Mouse (Mus musculus): ENCODE results near the gene Usp42.

The Usp42 gene

GRCm38 (mm10) chr5:143690392-143690791 is 41.7 kb downstream of the Usp42 start:
- peak; percentile 63 for DNase-seq (ENCODE audit: low read depth, low spot score)

DNA sequence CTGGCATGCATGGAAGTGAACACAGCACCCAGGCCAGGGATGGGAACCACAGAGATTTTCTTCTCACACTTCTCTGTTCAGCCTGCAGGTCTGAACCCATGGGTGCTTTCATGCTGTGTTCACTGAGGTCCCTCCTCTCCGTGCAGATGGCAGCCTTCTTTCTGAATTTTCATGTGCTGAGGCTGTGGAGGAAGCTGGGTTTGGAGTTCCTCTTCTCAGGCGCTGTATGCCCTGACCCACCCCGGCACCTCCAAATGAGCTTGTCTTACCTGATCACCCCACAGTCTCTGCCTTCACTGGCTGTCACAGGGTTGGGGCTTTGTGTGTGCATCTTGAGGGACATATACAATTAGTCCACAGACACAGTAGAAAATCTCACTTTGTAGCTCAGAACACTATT is 44.5 kb downstream of the Usp42 start:
- no peak for DNase-seq (ENCODE audit: low read depth, low spot score)

GRCm38 (mm10) chr5:143686456-143686855 is 45.6 kb downstream of the Usp42 start:
- peak; percentile 46 for DNase-seq (ENCODE audit: low read depth, low spot score)

DNA sequence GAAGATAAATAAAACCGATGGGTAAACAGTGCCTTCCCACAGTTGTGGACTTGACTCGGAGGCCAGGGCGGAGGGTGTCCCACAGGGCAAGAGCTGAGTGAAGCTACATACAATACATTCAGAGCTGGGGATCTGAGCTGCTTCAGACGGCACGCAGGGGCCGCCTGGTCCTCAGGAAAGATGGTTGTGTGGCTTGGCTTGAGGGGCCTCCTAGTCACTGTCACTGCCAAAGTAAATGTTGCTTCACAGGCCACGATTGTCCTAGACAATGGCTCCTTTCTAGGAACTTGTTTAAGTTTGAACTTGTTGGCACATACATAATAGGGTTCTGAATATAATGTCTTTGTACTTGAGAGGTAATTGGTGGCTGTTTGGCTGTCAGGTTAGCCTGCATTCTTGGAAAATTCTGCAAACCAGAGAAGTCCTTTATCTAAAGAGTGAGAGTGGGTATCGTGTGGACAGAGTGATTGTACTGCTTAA is 47.1 kb downstream of the Usp42 start:
- no peak for DNase-seq (ENCODE audit: low read depth, low spot score)

DNA sequence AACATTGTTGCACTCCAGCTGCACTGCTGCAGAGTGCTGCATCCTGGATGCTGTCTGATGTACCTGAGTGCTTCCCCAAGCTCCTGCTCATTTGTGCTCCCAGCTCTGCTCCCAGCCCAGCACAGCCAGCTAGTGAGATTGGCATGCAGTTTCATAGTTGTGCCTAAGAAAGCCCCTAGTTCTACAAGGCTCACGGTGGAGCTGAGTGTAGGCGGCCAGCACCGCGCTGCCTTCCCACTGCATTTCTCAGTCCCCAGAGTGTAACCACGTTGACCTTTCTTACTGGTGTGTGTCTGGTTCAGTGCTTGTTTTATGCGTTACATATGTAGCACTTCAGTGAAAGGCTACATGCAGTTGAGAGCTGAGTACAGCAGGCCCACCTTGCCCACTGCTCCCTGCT is 48.4 kb downstream of the Usp42 start:
- DNase-seq (ENCODE audit: low read depth, low spot score) = no peak

GRCm38 (mm10) chr5:143679654-143680053 is 52.4 kb downstream of the Usp42 start:
- DNase-seq (ENCODE audit: low read depth, low spot score) = no peak

GRCm38 (mm10) chr5:143678634-143679271 is 53.3 kb downstream of the Usp42 start:
- no peak for DNase-seq (ENCODE audit: low read depth, low spot score)

- no peak for DNase-seq (ENCODE audit: low read depth, low spot score)
Measured at GRCm38 (mm10) chr5:143677363-143677762, 54.7 kb downstream of the Usp42 start.

GRCm38 (mm10) chr5:143676218-143676985 is 55.7 kb downstream of the Usp42 start:
- DNase-seq (ENCODE audit: low read depth, low spot score) = no peak

DNA sequence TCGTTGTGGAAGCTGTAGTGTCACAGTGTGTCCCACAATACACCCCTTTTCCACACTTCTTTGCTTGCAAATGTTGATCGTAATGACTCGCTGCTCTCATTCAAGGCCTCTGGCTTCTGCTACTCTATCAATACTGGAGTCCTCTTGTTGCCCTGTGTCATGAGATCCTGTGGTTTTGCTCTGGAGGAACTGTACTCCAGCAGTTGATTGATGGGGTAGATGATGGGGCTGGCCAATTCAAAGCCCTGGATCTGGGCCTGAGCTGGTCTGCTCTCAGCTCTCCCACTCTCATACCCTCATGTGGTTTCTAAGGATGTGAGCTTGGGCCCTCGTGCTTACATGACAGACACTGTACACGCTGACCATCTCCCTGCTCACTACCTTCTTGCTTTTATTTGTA is 57.5 kb downstream of the Usp42 start:
- no peak for DNase-seq (ENCODE audit: low read depth, low spot score)

DNA sequence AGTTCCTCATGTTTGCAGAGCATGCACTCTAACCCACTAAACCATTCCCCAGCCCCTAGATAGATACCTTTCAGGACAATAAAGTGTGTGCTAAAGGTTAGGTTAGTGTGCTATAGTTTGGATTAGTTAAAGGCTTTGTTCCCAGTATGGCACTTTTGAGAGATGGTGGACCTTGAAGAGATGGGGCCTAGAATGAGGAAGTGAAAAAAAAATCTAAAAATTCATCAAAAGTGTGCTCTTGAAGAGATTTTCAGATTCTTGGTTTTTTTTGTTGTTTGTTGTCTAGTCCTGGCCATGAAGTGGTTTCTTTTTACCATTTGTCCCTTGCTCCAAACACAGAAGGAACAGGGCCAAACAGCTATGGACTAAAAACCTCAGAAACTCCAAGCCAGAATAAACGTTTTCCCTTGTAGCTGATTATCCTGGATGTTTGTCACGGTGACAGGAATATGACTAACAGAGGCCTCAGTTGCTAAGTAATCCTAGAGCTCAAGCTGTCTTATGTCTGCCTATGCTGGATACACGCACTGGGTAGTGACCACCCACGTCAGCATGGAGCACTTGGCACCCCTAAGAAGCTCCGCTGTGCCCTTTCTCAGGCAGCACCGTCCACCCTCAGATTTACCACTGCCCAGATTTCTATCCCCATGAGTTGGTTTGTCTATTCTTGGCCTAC is 61.2 kb downstream of the Usp42 start:
- DNase-seq (ENCODE audit: low read depth, low spot score) = peak; percentile 72

DNA sequence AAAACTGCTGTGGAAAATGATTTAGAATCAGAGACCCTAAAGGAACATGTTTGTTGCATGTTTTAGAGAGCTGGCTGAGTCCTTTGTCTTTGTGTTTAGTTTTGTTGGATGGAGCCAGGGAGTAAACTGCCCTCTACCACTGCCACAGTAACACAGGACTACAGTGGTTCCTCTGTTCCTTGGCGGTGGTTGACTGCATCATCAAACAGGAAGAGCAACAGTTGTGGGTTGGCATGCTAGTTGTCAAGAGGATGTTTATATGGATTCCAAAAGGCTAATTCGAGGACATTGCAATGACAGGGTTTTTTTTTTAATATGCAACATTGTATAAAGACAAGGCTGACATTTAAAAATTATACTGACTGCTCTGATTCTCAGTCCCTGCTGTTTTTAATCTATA is 62.2 kb downstream of the Usp42 start:
- no peak for DNase-seq (ENCODE audit: low read depth, low spot score)

- DNase-seq (ENCODE audit: low read depth, low spot score) = no peak
Measured at GRCm38 (mm10) chr5:143669393-143669792, 62.7 kb downstream of the Usp42 start.

DNA sequence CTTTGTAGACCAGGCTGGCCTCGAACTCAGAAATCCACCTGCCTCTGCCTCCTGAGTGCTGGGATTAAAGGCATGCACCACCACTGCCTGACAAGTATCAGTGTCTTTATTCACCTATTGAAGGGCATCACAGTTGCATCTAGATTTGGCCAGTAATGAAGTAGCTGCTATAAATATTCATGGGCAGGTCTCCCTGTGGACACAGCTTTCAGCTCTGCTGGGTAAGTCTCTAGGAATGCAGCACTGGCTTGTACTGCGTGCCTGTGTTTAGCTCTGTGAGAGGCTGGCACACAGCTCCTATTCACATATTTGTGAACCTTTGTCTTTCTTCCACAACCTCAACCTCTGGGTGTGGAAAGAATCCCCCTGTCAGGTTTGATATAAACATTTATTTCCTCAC is 63.2 kb downstream of the Usp42 start:
- DNase-seq (ENCODE audit: low read depth, low spot score) = no peak

- DNase-seq (ENCODE audit: low read depth, low spot score) = no peak
Measured at GRCm38 (mm10) chr5:143666015-143666414, 66.1 kb downstream of the Usp42 start.

- DNase-seq (ENCODE audit: low read depth, low spot score) = no peak
Measured at GRCm38 (mm10) chr5:143665561-143665960, 66.5 kb downstream of the Usp42 start.

DNA sequence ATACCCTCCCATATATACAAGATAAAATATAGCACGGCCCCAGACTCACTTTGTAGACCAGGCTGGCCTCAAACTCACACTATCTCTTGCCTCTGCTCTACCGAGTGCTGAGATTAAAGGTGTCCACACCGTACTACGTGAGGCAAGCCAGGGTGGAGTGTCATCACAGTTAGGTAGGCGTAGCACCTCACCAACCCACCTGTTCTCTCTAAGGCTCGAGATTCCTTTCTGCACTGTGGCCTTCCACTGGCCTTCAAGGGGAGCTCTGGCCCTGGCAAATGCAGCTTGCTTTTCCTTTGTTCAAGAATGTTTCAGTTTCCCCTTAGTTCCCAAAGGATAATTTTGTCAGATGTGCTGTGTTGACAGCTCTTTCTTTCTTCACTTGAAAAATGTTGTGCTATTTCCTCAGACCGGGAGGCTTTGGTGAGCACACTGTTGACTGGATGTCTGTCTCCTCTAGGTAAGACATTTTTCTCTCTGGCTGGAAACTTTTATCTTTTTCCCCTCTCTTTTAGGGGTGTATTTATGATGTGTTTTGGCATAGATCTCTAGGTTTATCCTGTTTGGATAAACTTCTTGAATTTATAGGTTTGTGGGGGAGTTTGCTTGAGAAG is 68.9 kb downstream of the Usp42 start:
- no peak for DNase-seq (ENCODE audit: low read depth, low spot score)

Data from telencephalon, adult 2 months (tissue).